Mouse (Mus musculus) lung, postnatal 0 days (tissue): ENCODE data around the gene Cab39l. TPM values are rescaled to one million over a fixed set of nuclear protein-coding genes. Genes with fewer than 3 reads are reported as not detected.
"Not testable (repeated sequence)": the region's sequence is repeated elsewhere in the genome, so short reads cannot be mapped to it uniquely, and the experiment has no call there.

Experiments
- ATAC-seq: fragments of 200-750 bp; cut with Nextera tagmentation; 2 replicates; pipeline ENCODE4 v1.8.0; 2017; ENCODE audit warnings: moderate library complexity
- DNase-seq: peaks from one replicate; pipeline ENCODE4 v3.0.0-alpha.2; 2016; ENCODE audit warnings: low spot score
- H3K27ac ChIP-seq: fragments of 300-500 bp; sonication (generic); 2 replicates; pipeline ENCODE4 v1.5.1; 2014; ENCODE audit warnings: antibody characterized with exemption, mild to moderate bottlenecking, low read length, mixed read lengths
- H3K27me3 ChIP-seq: fragments of 300-500 bp; sonication (generic); replicated peaks from 2 replicates; pipeline ENCODE4 v1.6.1; 2014; ENCODE audit warnings: low read length, mixed read lengths; ENCODE audit not compliant: insufficient read depth
- H3K36me3 ChIP-seq: fragments of 300-500 bp; sonication (generic); 2 replicates; pipeline ENCODE4 v1.6.1; 2014; ENCODE audit warnings: low read length, mixed read lengths; ENCODE audit not compliant: insufficient read depth
- H3K4me1 ChIP-seq: fragments of 300-500 bp; sonication (generic); 2 replicates; pipeline ENCODE4 v1.6.1; 2014; ENCODE audit warnings: antibody characterized with exemption, low read depth, low read length, mixed read lengths; ENCODE audit not compliant: insufficient read depth
- H3K4me2 ChIP-seq: fragments of 300-500 bp; sonication (generic); replicated peaks from 2 replicates; pipeline ENCODE4 v1.6.1; 2014; ENCODE audit warnings: low read depth, mild to moderate bottlenecking, low read length, moderate library complexity, mixed read lengths
- H3K4me3 ChIP-seq: fragments of 300-500 bp; sonication (generic); 2 replicates; pipeline ENCODE4 v1.5.1; 2014; ENCODE audit warnings: low read depth, low read length
- H3K9ac ChIP-seq: fragments of 300-500 bp; sonication (generic); replicated peaks from 2 replicates; pipeline ENCODE4 v1.6.1; 2014; ENCODE audit warnings: low read depth, mild to moderate bottlenecking
- H3K9me3 ChIP-seq: fragments of 300-500 bp; sonication (generic); 2 replicates; pipeline ENCODE4 v1.6.1; 2016; ENCODE audit warnings: low read length, mixed read lengths
- CTCF ChIP-seq: IDR thresholded peaks from 2 replicates; pipeline ENCODE4 v1.5.1; 2016; ENCODE audit warnings: antibody characterized with exemption, mild to moderate bottlenecking
- EP300 ChIP-seq: IDR thresholded peaks from 2 replicates; pipeline ENCODE4 v1.6.1; 2016; ENCODE audit warnings: antibody characterized with exemption, mild to moderate bottlenecking, control low read depth
- whole genome bisulfite sequencing: fragments of 180-500 bp; shearing (Covaris S2); extraction: QIAGEN DNeasy Blood & Tissue Kit; methylation state at CpG from one replicate; pipeline ENCODE4 v1.1.7; 2014; 5-methylcytosine and 5-hydroxymethylcytosine counted together
- polyA plus RNA-seq: library from polyadenylated mRNA; unstranded; fragments of >200 nt; fragmentation: Nextera tagmentation; extraction: Ambion mirVana; gene quantifications from 2 replicates; pipeline ENCODE4 v1.2.1, GENCODE M21; 2015

The Cab39l gene
- polyA plus RNA-seq, 1 experiment from 2014 or later, result 27.2 TPM

- Histone ChIP-seq H3K4me2 (no peak overlapping the region), H3K27ac (no peak overlapping the region), H3K36me3 (no peaks in the 10 kb centered on the region), H3K9ac (no peak overlapping the region), H3K9me3 (no peaks in the 10 kb centered on the region), H3K4me1 (no peaks in the 10 kb centered on the region), H3K27me3 (no peaks in the 10 kb centered on the region), H3K4me3 (no peak overlapping the region)
- ATAC-seq (no peak), DNase-seq (peak; percentile 49)
- TF ChIP-seq EP300 (no peak), CTCF (peak; percentile 72)
- 45% methylated on average over 14 of the region's 14 CpGs for WGBS
Measured at GRCm38 (mm10) chr14:59612920-59613625, 172.3 kb downstream of the Cab39l start.

GRCm38 (mm10) chr14:59614149-59614548 is 173.4 kb downstream of the Cab39l start:
- H3K4me1 ChIP-seq, H3K27ac ChIP-seq, H3K4me2 ChIP-seq, DNase-seq, H3K9me3 ChIP-seq, H3K9ac ChIP-seq, H3K27me3 ChIP-seq, H3K4me3 ChIP-seq, ATAC-seq, H3K36me3 ChIP-seq: not testable (repeated sequence)
- 68% methylated on average over 3 of the region's 3 CpGs for WGBS

- no peak for ATAC-seq
- Histone ChIP-seq H3K4me3 (no peak overlapping the region), H3K27me3 (no peaks in the 10 kb centered on the region), H3K27ac (no peak overlapping the region), H3K4me2 (no peak overlapping the region), H3K9me3 (no peaks in the 10 kb centered on the region), H3K9ac (no peak overlapping the region), H3K36me3 (no peaks in the 10 kb centered on the region), H3K4me1 (no peaks in the 10 kb centered on the region)
- TF ChIP-seq CTCF, result no peak
- no peak for TF ChIP-seq EP300
- WGBS, result 74% methylated on average over 7 of the region's 7 CpGs
- no peak for DNase-seq
Measured at GRCm38 (mm10) chr14:59616802-59617201, 176.0 kb downstream of the Cab39l start.

GRCm38 (mm10) chr14:59624326-59624885 is 183.6 kb downstream of the Cab39l start:
- ATAC-seq (no peak), DNase-seq (no peak)
- no peak overlapping the region for H3K9ac ChIP-seq
- H3K27me3 ChIP-seq, result no peaks in the 10 kb centered on the region
- H3K27ac ChIP-seq, result no peak overlapping the region
- no peaks in the 10 kb centered on the region for H3K9me3 ChIP-seq
- H3K36me3 ChIP-seq, result no peaks in the 10 kb centered on the region
- TF ChIP-seq EP300 (no peak), CTCF (no peak)
- H3K4me3 ChIP-seq, result no peak overlapping the region
- H3K4me2 ChIP-seq, result peak overlapping the region; percentile 90; the same call in 1 of the 2 replicates
- no peaks in the 10 kb centered on the region for H3K4me1 ChIP-seq
- WGBS, result 39% methylated on average over 9 of the region's 9 CpGs

GRCm38 (mm10) chr14:59625158-59625805 is 184.5 kb downstream of the Cab39l start, which contains the start of gene Shisa2:
TSS of gene Shisa2 (plus strand) at chr14:59625308.
- TF ChIP-seq CTCF (peak; percentile 71), EP300 (no peak)
- H3K4me3 ChIP-seq, result peak within 1 kb of the TSS; percentile 49
- no peaks in the 10 kb centered on the region for H3K4me1 ChIP-seq
- peak within 1 kb of the TSS; percentile 38; the same call in 1 of the 2 replicates for H3K27ac ChIP-seq
- H3K36me3 ChIP-seq, result no peaks in the 10 kb centered on the region
- ATAC-seq (peak; percentile 86), DNase-seq (peak; percentile 84)
- no peaks in the 10 kb centered on the region for H3K27me3 ChIP-seq
- H3K9ac ChIP-seq, result no peak within 1 kb of the TSS
- no peaks in the 10 kb centered on the region for H3K9me3 ChIP-seq
- H3K4me2 ChIP-seq, result peak within 1 kb of the TSS; percentile 90
- WGBS, result under 1% methylated on average over 50 of the region's 65 CpGs

- H3K27ac ChIP-seq, result peak overlapping the region; percentile 38; the same call in 1 of the 2 replicates
- H3K36me3 ChIP-seq, result no peaks in the 10 kb centered on the region
- no peaks in the 10 kb centered on the region for H3K4me1 ChIP-seq
- no peaks in the 10 kb centered on the region for H3K9me3 ChIP-seq
- DNase-seq (no peak), ATAC-seq (peak; percentile 5; the same call in 1 of the 2 replicates)
- no peak overlapping the region for H3K9ac ChIP-seq
- peak overlapping the region; percentile 90 for H3K4me2 ChIP-seq
- H3K27me3 ChIP-seq, result no peaks in the 10 kb centered on the region
- under 1% methylated on average over 49 of the region's 51 CpGs for WGBS
- peak overlapping the region; percentile 49 for H3K4me3 ChIP-seq
- TF ChIP-seq EP300, result no peak
- no peak for TF ChIP-seq CTCF
Measured at GRCm38 (mm10) chr14:59625806-59626364, 185.1 kb downstream of the Cab39l start.
